Mouse (Mus musculus) cerebral cortex, adult 2 months (tissue): Measurements from ENCODE around the gene Zfp606.

Experiments
- WGBS: fragments of 180-500 bp; shearing (Covaris S2); methylation state at CpG from one replicate; pipeline ENCODE4 v1.1.7; 2018; 5-methylcytosine and 5-hydroxymethylcytosine counted together

The Zfp606 gene

GRCm38 (mm10) chr7:12478158-12479008, at the start of gene Zfp606:
Gene Zfp606, plus strand, starts transcription at chr7:12478293.
- under 1% methylated on average over 53 of the region's 53 CpGs for WGBS

- WGBS = 3% methylated on average over 8 of the region's 8 CpGs
Measured at GRCm38 (mm10) chr7:12479009-12479346, 885 bp downstream of the Zfp606 start.

DNA sequence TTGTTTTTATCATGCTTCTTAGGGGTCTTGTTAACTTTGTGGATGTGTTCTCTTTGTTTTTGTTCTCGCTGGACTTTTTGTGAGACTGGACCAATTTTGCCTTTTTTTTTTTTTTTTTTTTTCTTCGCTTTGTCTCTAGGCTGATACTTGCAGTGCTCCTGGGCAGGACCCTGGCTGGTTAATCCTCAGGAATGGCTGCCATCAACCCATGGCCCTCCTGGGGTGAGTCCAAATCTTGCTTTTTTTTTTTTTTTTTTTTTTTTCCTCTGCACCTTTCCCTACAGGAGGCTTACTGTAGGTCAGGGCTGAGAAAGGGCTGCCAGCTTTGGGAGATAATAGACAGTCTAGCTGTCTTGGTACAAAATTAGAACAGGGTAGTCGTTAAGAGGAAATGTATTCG, 1.4 kb downstream of the Zfp606 start:
- WGBS = 59% methylated on average over 4 of the region's 4 CpGs

- WGBS = 75% methylated on average over 6 of the region's 6 CpGs
Measured at GRCm38 (mm10) chr7:12483771-12484170, 5.7 kb downstream of the Zfp606 start.

DNA sequence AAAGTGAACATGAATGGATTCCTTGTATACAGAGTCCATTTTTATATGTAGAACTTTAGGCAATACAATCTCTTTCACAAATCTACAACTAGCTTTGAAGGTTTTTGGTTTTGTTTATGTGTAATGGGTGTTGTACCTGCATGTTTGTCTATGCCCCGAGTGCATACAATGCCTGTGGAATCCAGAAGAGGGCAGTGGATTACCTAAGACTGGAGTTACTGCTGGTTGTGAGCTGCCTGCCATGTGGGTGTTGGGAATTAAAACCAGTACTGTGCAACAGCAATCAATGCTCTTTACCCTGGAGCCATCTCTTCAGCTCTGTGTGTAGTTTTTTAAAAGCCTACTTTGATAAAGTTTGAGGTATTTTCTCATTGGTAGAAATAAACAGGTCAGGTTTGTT, 7.9 kb downstream of the Zfp606 start:
- WGBS = 85% methylated on average over 1 of the region's 1 CpGs

DNA sequence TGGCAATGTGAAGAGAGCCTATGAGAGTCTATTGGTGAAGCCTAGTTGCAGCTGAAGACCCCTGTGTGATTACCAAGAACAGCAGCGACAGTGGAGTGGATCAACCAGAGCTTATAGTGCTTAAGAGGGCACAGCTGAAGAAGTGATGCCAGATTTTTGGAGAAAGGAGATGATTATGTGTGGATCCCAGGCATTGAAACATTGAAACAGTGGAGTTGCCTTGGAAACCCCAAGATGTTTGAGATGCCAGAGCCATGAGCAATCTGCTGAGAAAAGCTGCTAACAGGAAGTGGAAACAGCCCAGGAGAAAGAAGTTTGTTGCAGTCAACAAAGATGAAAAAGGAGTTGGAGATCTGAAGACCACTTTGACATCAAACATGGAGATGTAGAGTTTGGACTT, 32.8 kb downstream of the Zfp606 start:
- WGBS = 42% methylated on average over 1 of the region's 1 CpGs

DNA sequence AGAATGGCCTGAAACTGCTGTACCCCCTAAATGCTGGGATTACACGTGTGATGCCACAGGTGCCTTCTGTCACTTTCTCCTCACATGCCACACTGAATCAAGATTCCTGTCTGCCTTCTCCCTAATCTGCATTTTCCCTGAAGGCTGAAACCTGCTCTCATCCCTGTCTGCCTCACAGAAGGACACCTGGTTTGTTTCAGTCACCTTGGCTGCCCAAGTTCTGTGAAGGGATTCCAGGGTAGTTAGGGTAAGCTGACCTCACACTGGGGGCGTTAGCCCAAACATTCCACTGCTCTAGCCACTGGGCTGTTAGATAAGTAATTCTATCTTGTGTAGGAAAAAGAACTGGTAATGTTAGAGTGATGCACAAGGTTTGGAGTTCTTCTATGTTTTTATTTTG, 34.1 kb downstream of the Zfp606 start, which contains the start of gene 2900092C05Rik:
Gene 2900092C05Rik, plus strand, starts transcription at position 301 of the 400 bp plus-strand sequence.
- WGBS = 57% methylated on average over 2 of the region's 2 CpGs
